Mouse (Mus musculus) forelimb bud, embryonic 11.5 days (tissue): Measurements from ENCODE around the gene Ugt3a1.
"Not testable (repeated sequence)": the region's sequence is repeated elsewhere in the genome, so short reads cannot be mapped to it uniquely, and the experiment has no call there.

Experiments used
- DNase-seq: peaks from one replicate; pipeline ENCODE4 v3.0.0-alpha.2; 2012; ENCODE audit warnings: low read depth, low spot score

Ugt3a1 gene

DNA sequence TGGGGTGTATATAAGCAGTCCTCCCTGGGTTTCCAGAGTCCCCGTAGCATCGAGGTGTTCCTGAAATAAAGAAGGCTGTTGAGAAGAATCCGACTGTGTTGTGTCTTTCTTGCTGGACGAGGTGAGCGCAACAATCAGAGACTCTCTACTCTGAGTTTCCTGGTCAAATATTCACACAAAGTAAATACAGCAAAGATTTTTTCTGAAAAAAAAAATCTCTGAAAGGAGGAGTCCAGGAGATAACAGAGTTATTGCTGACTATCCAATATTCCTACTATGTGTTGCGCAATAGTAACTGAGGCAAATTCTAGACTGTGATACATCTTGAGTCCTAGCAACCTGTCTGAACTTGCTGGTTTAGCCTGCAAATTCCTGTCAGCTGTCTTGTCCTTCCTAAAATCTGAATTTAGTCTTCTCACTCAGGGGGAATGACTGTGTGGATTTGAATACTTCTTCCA, at the start of gene Ugt3a1:
Gene Ugt3a1 (plus strand): TSS at position 51 of the 458 bp plus-strand sequence.
- DNase-seq = no peak

DNA sequence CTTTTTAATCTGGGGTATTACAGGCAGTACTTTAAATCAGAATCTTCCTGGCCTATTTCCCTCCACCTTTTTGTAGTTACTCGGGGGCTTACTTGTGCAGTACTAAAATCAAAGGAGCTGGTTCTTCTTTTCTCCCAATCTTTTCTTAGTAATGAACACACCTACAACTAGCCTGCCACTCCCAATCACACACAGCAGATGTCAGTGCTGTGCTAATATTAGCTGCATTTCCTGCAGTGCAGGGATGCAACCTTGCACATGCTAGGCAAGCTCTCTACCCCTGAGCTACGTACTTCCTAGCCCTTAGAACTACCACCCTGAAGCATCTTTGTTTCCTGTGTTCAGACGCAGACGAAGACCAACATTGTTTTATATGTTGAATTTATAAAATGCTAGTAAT, 45.8 kb upstream of the Ugt3a1 start:
- DNase-seq = not testable (repeated sequence)

DNA sequence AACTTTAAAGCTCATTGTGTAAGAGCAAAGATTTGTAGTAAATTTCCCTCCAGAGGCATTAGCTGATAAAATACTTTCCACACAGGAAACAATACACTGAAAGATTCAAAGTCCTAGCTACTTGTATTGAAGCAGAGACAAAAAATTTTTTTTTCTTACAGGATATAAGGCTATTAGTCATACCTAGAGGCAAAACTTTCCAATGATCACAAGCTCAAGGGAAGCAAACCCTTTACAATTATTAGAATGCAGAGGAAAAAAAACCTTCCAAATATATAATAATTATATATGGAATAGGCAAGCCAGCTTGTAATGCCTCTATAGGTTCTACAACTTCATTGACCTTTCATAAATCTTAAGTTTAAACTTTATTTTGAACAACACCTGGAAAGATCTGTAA, 30.3 kb upstream of the Ugt3a1 start:
- DNase-seq = no peak

DNA sequence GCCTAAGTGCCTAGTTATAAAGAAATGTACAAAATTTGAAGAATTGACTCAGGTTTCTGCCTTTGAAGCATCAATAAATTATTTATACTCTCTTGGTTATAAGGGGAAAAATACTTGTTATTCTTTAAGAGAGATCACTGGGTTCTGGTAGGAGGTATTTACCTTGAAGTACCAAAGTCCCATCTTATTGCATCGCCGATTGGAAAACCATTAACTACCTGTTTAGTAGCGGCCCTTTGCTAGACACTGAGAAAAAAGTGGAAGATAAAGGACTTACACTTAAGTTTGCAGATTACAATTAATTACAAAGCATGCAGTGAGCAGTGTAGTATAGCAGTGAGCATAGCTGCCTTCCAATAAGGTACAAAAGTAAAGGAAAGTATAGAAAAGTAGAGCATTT, 23.8 kb upstream of the Ugt3a1 start:
- no peak for DNase-seq

DNA sequence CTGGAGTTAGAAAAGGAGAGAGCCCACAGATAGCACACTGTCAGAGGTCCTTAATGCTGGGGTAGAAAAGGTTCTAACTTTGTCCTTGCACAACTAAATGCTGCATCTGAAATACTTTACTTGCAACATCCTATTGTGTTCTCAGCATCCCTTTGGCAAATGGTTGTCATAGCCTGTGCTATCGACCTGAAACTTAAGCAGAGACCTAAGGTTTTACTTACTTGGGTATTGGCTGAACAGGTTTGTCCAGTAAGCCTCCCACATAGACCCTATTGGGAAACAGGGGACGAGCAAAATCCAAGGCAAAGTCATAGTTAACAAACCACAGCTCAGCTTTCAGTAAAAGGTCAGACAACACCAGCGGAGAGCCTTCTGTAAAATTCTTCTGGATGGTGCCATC, 16.1 kb upstream of the Ugt3a1 start:
- DNase-seq = no peak

DNA sequence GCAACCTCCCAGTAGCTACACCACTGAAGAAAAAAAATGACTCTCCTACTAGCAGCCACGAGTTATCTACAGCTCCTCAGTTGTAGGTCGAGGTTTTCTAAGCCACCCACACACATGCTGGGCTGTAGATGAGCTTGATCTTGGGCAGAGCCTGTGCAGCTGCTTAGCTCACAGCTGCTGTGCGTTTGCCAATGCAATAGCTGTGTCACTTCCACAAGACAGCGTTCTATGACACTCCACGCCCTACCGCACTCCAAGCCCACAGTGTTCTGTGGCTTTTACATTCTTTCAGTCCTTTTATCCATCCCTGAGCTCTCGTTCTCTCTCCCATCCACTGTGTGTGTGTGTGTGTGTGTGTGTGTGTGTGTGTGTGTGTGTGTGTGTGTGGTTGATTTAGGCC, 4.8 kb upstream of the Ugt3a1 start:
- DNase-seq = no peak

DNA sequence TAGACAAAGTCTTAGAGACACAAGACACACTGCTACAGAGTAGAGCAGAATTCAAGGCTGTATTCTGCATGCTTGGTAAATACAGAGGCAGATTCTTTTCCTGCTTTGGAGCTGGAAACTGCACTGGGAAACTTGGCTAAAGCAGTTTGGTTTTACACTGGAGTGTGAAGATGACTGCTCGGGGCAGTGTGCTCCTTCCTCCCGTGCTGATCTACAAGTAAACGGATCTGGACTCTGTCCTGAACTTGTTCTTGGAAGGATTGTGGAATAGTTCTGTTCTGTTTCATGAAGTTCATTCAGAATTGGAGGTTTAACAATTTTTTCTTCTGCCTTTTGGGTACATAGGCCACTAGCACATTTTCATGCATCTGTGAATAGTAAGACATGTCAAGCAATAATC, 2.3 kb downstream of the Ugt3a1 start:
- no peak for DNase-seq

DNA sequence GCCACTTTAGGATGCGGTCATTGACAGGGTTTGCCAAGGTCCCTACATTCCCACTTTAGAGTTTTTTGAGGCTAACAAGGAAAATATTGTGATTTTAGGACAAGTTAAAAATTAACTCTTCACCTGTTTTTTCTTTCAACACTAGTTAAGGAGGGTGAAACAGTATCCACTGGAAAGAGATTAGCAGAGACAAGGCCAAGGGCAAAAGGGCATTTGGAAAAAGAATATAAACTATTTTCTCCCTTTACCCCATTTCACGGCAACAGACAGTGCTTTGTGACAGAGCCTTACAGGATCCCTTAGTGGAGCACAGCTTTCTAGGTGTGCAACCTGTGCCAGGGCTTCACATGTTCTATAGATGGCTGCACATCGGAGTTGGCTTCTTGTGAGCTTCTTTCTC, 2.9 kb downstream of the Ugt3a1 start:
- DNase-seq = no peak

DNA sequence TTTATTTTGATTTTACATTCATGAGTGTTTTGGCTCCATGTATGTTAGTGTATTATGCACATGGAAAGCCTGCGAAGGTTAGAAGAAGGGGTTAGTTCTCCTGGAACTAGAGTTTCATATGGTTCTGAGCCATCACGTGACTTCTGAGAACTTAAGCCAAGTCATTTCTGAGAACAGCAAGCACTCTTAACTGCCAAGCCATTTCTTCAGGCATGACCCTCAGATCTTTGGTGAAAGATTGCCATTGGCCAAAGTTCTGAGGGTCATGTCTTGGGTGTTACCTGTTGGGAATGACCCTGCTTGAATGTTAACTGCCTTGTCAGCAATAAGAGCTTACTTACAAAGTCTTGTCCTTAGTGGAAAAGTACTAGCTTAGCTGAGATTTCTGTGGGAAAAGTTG, 6.5 kb downstream of the Ugt3a1 start:
- DNase-seq = no peak

DNA sequence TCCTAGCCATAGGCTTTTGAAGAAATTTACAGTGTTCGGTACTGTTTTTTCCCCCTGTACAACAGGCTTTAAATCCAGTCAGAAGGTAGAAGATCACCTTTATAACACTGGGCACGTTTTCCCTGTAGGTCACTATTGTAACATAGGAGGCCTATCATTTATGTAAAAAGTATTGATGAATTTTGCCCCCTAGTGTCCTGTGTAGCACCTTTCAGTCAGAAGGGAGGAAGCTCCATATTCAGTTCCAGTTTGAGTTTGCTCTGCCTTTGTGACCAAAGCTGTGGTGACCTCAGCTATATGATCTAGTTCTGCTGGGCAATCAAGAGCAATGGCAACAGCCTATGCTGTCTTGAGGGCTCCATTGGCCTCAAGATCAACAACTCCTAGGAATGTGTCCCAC, 13.0 kb downstream of the Ugt3a1 start:
- no peak for DNase-seq

DNA sequence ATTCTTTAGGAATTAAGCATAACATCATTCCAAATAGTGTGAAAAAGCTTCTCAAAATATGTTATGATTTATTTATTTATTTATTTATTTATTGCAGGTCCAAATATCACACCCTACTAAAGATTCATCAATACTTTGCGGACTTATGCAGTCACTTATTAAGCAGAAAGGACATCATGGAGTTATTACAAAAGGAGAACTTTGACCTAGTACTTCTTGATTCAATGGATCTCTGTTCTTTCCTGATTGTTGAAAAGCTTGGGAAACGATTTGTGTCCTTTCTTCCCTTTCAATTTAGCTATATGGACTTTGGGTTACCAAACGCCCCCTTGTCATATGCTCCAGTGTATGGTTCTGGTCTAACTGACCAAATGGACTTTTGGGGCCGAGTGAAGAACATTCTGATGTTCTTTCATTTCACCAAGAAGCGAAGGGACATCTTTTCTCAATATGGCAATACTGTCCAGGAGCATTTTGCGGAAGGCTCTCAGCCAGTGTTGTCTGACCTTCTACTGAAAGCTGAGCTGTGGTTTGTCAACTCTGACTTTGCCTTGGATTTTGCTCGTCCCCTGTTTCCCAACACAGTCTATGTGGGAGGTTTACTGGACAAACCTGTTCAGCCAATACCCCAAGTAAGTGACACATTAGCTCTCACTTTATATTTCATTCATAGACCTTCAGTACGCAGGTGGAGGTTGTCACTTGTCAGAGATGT, 29.4 kb downstream of the Ugt3a1 start:
- no peak for DNase-seq

DNA sequence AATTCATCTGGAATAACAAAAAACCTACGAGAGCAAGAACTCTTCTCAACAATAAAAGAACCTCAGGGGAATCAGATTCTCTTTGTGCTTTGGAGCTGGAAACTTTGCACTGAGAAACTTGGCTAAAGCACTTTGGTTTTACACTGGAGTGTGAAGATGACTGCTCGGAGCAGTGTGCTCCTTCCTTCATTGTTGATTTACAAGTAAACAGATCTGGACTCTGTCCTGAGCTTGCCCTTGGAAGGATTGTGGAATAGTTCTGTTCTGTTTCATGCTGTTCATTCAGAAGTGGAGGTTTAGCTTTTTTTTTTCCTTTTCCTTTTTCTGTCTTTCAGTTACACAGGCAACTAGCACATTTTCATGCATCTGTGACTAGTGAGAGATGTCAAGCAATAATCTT, 57.9 kb downstream of the Ugt3a1 start:
- no peak for DNase-seq

DNA sequence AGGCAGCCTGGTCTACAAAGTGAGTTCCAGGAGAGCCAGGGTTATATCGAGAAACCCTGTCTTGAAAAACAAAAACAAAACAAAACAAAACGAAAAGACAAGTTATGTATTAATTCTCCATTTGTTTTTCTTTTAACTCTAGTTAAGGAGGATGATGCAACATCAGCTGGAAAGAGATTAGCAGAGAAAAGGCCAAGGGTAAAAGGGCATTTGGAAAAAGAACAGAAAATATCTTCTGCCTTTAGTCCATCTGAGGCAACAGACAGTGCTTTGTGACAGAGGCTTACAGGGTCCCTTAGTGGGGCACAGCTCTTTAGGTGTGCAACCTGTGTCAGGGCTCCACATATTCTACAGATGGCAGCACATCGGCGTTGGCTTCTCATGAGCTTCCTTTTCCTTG, 58.7 kb downstream of the Ugt3a1 start, which contains the start of gene Ugt3a2:
Gene Ugt3a2 (plus strand): TSS at position 210 of the 400 bp plus-strand sequence.
- DNase-seq = no peak

DNA sequence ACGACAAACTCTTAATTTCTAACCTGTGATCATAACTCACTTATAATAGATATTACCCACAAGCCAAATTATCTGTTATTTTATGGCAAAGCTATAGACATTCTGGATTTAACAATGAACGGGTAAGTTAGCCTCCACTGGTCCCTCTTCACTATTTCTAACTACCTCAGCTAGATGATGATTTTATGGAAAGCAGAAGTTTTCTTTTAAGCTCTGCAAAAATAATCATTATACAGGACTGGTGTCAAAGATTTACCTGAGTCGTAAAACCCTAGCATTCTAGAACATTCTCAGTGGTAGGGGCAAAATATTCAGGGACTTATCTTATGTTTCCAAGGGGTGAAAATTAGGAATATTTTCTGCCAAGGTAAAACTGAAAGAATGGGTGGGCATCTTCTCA, 59.9 kb downstream of the Ugt3a1 start:
- DNase-seq = no peak

DNA sequence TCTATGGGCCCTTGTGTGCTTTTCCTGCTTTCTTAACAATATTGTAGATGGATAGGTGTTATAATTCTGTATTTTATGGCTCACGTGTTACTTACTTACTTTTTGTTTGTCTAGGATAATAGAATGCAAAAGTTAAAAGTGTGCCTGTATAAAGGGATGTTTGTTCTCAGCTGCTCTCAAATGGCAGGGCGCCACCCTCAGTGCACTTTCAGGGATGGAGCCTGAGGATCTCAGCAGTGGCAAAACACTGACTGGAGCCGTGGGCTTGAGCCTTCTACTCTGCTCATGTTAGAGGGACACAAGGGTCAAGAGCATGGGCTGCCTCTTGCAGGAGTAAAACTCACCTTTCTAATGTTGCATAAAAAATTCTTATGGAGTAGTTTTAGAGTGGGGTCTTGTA, 60.3 kb downstream of the Ugt3a1 start:
- DNase-seq = no peak

DNA sequence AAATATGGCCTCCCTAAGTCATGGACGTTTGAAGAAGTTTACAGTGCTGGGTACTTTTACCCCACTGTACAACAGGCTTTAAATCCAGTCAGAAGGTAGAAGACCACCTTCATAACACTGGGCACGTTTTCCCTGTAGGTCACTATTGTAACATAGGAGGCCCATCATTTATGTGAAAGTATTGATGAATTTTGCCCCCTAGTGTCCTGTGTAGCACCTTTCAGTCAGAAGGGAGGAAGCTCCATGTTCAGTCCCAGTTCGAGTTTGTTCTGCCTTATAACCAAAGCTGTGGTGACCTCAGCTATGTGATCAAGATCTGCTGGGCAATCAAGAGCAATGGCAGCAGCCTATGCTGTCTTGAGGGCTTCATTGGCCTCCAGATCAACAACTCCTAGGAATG, 72.1 kb downstream of the Ugt3a1 start:
- DNase-seq = no peak

DNA sequence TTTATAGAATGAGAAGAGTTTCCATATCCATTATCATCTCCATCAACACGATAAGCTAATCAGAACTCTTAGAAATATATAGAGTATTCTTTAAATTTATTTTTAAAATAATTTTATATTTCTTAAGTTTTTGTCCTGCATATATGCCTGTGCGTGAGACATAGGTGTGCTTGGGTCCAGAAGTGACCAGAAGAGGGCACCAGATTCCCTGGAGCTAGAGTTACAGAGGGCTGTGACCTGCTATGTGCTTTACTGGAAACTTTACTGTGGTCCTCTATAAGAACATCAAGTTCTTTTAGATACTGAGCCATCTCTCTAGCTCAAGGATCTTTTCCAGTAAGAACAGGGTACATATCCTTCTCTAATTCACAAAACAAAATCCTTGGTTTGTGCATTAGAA, 86.1 kb downstream of the Ugt3a1 start:
- no peak for DNase-seq
